Mouse (Mus musculus): ENCODE results near the gene Pnmt.

- no peak for TF ChIP-seq CTCF (IDR thresholded peaks at IDR 0.05; ENCODE audit: low read depth, low read length)
- no peak for TF ChIP-seq POLR2A (IDR thresholded peaks at IDR 0.05; ENCODE audit: borderline replicate concordance, low read depth, low read length)
These were observed 12.0 kb upstream of the Pnmt start for GRCm38 (mm10) chr11:98374266-98374665.

Data from bone marrow macrophage, adult 2 months (primary cell).